Mouse (Mus musculus): Measurements from ENCODE around the gene Zfp534. TPM values are rescaled to one million over a fixed set of nuclear protein-coding genes. Genes with fewer than 3 reads are reported as not detected.
"Not testable (repeated sequence)": the region's sequence is repeated elsewhere in the genome, so short reads cannot be mapped to it uniquely, and the experiment has no call there.

Zfp534 gene
- 1 to 10 TPM in 1 of 2 experiments, not detected in 1; 1.0 TPM for polyA plus RNA-seq (2017; shearing (Covaris generic))

GRCm38 (mm10) chr4:147702453-147702852 lies at the start of gene Zfp534:
TSS of gene Zfp534 (minus strand) at chr4:147702553.
- ATAC-seq = not testable (repeated sequence)

- ATAC-seq = not testable (repeated sequence)
Observed at GRCm38 (mm10) chr4:147746255-147746654, 43.9 kb upstream of the Zfp534 start.

GRCm38 (mm10) chr4:147738636-147739369 lies 36.5 kb upstream of the Zfp534 start:
- ATAC-seq = not testable (repeated sequence)

GRCm38 (mm10) chr4:147655245-147655644 lies 47.1 kb downstream of the Zfp534 start:
- ATAC-seq = not testable (repeated sequence)

GRCm38 (mm10) chr4:147647407-147647806 lies 54.9 kb downstream of the Zfp534 start:
- not testable (repeated sequence) for ATAC-seq

GRCm38 (mm10) chr4:147642413-147642812 lies 59.9 kb downstream of the Zfp534 start, which contains the start of gene Zfp979:
TSS of gene Zfp979 (minus strand) at chr4:147642513.
- not testable (repeated sequence) for ATAC-seq

GRCm38 (mm10) chr4:147641932-147642331 lies 60.4 kb downstream of the Zfp534 start:
- not testable (repeated sequence) for ATAC-seq

- ATAC-seq = not testable (repeated sequence)
Observed at GRCm38 (mm10) chr4:147633818-147634262, 68.5 kb downstream of the Zfp534 start.

Other genes with a start within 250 kb of the Zfp534 start
- gene Zfp982, start 210.1 kb downstream of the Zfp534 start, polyA plus RNA-seq (2017; shearing (Covaris generic)) = under 1 TPM in 1 of 2 experiments, not detected in 1; 0.49 TPM
- gene Gm16503, start 162.3 kb downstream of the Zfp534 start, polyA plus RNA-seq (2017; shearing (Covaris generic)) = under 1 TPM in 1 of 2 experiments, not detected in 1; 0.22 TPM
- 1 to 10 TPM in 1 of 2 experiments, under 1 TPM in 1; 0.73 to 2.9 TPM for gene Zfp985, start 149.3 kb downstream of the Zfp534 start, polyA plus RNA-seq (2017; shearing (Covaris generic))
- under 1 TPM in 1 of 2 experiments, not detected in 1; 0.85 TPM for gene Zfp979, start 60.0 kb downstream of the Zfp534 start, polyA plus RNA-seq (2017; shearing (Covaris generic))
- 10 to 100 TPM; 21.1 to 29.0 TPM for gene Zfp984, start 107.2 kb upstream of the Zfp534 start, polyA plus RNA-seq (2017; shearing (Covaris generic))
- 1 to 10 TPM; 5.1 to 9.0 TPM for gene Zfp933, start 145.8 kb upstream of the Zfp534 start, polyA plus RNA-seq (2017; shearing (Covaris generic))
- gene Miip, start 166.3 kb upstream of the Zfp534 start, polyA plus RNA-seq (2017; shearing (Covaris generic)) = 10 to 100 TPM; 52.3 to 77.0 TPM
- gene Fv1, start 166.4 kb upstream of the Zfp534 start, polyA plus RNA-seq (2017; shearing (Covaris generic)) = 1 to 10 TPM; 3.0 to 7.5 TPM
- gene Mfn2, start 202.2 kb upstream of the Zfp534 start, polyA plus RNA-seq (2017; shearing (Covaris generic)) = 10 to 100 TPM; 17.2 to 23.9 TPM
- gene Plod1, start 234.2 kb upstream of the Zfp534 start, polyA plus RNA-seq (2017; shearing (Covaris generic)) = 1 to 10 TPM; 2.8 to 4.0 TPM
- gene 2510039O18Rik, start 238.3 kb upstream of the Zfp534 start, polyA plus RNA-seq (2017; shearing (Covaris generic)) = 10 to 100 TPM in 1 of 2 experiments, 1 to 10 TPM in 1; 8.9 to 11.4 TPM

Measured in activated CD4-positive, CD25-positive, alpha-beta regulatory T cell, adult 4 months (primary cell).